Mouse (Mus musculus) embryonic fibroblast, embryonic 13.5 days (primary cell): ENCODE results near the gene Nrp2. TPM values are rescaled to one million over a fixed set of nuclear protein-coding genes. Genes with fewer than 3 reads are reported as not detected.

Experiments used
- H3K27ac ChIP-seq: 2 replicates; pipeline ENCODE4 v1.5.1; 2012; ENCODE audit warnings: low read length, control low read depth, inconsistent platforms; ENCODE audit not compliant: insufficient read depth
- H3K4me1 ChIP-seq: 2 replicates; pipeline ENCODE4 v1.6.1; 2011; ENCODE audit warnings: low read length; ENCODE audit not compliant: control insufficient read depth, insufficient read depth
- H3K4me3 ChIP-seq: 2 replicates; pipeline ENCODE4 v1.5.1; 2011; ENCODE audit warnings: mild to moderate bottlenecking, control low read depth, low read length; ENCODE audit not compliant: insufficient read depth
- CTCF ChIP-seq: IDR thresholded peaks from 2 replicates; pipeline ENCODE4 v1.5.1; 2011; ENCODE audit warnings: mild to moderate bottlenecking, control low read depth, low read length, moderate library complexity, borderline replicate concordance; ENCODE audit not compliant: insufficient read depth
- POLR2A ChIP-seq: IDR thresholded peaks from 2 replicates; pipeline ENCODE4 v1.6.1; 2011; ENCODE audit warnings: low read depth, mild to moderate bottlenecking, control low read depth, low read length, moderate library complexity
- polyA plus RNA-seq: library from polyadenylated mRNA; stranded (reverse); fragments of >200 nt; gene quantifications from 2 replicates; pipeline ENCODE4 v1.2.4, GENCODE M21; 2011; ENCODE audit warnings: low read depth; ENCODE audit not compliant: missing spikeins, insufficient read length

The Nrp2 gene
- polyA plus RNA-seq, 1 experiment = 74.9 TPM

DNA sequence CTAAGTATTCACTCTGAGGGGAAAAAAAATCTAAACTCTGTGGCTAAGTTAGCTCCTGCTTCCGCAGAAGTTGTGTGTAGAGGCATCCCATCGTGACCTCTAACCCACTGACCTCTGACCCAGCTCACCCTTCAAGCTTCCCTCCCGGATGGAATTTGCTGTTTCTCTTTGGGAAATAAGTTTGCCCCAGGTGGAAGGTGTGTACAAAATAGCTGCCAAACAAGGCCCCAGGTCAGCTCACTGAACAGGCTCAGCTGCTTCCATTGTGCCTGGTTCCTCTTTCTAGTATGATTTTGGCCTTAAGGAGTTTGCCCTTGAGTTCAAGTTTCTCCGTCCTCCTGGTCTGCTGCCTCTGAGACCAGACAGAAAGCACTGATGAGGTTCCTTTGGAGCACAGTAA is 12.6 kb downstream of the Nrp2 start:
- Histone ChIP-seq H3K27ac (no peak overlapping the region), H3K4me1 (peaks cover 28% of the 10 kb centered on the region), H3K4me3 (no peak overlapping the region)
- TF ChIP-seq CTCF = no peak

DNA sequence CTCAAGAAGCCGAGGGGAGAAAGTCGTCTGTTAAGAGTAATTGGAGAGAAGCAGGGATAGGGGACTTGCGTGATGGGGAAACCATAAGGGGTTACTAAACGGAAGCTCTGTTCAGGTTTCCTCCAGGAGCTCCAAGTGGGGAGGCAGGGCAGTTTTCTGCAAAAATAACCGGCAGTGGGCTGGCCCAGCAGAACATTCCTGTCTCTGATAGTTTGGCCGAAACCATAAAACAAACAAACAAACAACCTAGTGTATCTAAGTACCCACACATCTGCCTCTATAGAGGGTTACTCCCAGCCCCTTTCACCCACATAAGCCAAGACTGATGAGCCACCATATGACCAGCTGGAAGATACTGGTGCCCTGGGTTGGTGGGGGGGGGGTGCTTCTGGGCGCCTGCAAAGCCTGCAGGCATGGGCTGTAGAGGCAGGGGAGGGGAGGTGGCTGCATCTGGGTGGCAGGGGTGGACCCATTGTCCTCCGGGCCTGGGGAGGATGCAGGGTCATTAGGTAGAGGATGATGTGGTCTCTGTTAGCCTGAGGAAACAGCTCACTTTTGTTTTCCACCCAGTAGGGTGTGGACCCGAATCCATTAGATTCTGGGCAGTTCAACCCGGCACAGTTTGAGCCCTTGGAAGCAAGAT is 13.9 kb downstream of the Nrp2 start:
- no peak overlapping the region for H3K4me3 ChIP-seq
- peaks cover 35% of the 10 kb centered on the region for H3K4me1 ChIP-seq
- no peak overlapping the region for H3K27ac ChIP-seq
- TF ChIP-seq POLR2A (no peak), CTCF (no peak)

DNA sequence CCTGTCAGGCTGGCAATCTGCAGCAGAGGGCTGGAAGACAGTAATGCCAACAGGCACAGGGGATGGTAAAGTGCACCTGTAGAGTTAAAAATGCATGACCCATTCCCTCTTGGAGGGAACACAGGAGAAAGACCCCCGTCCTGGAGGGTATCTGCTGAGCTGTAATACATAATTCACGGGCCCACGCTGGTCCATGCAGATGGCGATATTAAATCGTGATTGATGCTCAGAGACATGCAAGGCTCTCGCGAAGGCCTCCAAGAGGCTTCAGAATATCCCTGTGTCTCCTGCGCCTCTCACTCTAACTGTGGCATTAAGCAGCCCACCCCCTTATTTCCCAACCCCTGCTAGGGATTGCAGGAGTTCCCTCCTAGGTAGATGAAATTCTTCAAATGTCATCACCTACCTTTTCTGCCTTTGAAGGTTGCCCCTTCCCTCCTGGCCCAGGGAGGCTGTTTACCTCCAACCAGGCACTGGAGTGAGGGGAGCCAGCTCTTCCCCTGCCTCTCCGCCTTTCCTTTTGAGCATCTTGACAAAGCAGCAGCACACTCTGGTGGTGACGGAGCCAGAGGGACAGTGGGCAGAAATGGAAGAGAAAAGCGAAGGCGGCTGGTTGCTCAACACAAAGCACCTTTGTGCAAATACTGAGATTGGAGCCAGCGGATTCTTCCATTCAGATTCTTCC is 14.6 kb downstream of the Nrp2 start:
- peaks cover 35% of the 10 kb centered on the region for H3K4me1 ChIP-seq
- H3K27ac ChIP-seq = no peak overlapping the region
- TF ChIP-seq POLR2A (no peak), CTCF (peak; percentile 62; the same call in 1 of the 2 replicates)
- H3K4me3 ChIP-seq = no peak overlapping the region

DNA sequence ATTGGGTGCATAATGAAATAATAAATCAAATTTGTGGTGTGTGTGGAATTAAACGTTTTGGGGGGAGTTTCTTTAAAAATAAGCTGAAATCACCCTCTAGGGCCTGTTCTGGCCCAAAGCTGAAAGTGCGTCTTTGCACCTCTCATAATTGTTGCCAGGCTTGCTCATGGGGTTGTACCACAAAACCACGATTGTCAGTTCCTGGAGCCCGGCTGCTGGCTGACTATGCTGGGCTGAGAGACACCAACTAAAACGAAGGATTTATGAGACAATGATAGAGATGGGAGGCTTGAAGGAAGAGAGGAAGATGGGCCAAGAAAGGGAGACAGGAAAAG is 15.1 kb downstream of the Nrp2 start:
- H3K27ac ChIP-seq = peak overlapping the region; percentile 35
- no peak overlapping the region for H3K4me3 ChIP-seq
- H3K4me1 ChIP-seq = peaks cover 32% of the 10 kb centered on the region
- no peak for TF ChIP-seq POLR2A
- TF ChIP-seq CTCF = no peak

DNA sequence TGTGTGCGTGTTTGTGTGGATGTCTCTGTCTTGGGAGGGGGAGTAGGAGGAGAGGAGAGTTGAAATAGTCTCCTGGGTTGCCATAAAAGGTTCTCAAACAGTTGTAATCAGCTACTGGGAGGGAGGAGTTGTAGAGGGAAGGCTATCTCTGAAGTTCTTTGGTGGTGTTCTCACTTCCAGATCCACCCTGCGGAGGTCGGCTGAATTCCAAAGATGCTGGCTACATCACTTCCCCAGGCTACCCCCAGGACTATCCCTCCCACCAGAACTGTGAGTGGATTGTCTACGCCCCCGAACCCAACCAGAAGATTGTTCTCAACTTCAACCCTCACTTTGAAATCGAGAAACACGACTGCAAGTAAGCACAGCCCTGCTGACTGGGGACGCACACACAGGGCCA is 15.7 kb downstream of the Nrp2 start:
- TF ChIP-seq CTCF (no peak), POLR2A (no peak)
- Histone ChIP-seq H3K4me1 (peaks cover 28% of the 10 kb centered on the region), H3K27ac (peak overlapping the region; percentile 35), H3K4me3 (no peak overlapping the region)

DNA sequence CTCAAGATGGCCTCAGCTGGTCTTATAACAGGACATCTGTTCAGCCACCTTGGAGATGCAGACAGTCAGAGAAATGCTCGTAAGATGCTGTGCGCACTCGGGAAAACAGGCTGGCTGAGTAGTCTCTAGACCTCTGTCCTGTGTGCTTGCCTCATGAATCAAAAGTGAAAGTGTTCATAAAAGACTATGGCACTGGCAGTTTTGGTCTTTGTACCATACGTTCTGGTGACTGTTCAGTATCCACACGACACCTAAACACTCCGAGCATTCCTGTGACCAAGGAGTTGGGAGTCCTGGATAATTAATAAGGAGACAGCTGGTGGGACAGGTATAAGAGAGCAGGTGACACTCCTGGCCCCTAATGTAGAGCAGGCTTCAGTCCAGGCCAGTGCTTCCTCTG is 16.7 kb downstream of the Nrp2 start:
- Histone ChIP-seq H3K4me1 (peaks cover 28% of the 10 kb centered on the region), H3K4me3 (no peak overlapping the region), H3K27ac (peak overlapping the region; percentile 36)
- TF ChIP-seq CTCF (no peak), POLR2A (no peak)

DNA sequence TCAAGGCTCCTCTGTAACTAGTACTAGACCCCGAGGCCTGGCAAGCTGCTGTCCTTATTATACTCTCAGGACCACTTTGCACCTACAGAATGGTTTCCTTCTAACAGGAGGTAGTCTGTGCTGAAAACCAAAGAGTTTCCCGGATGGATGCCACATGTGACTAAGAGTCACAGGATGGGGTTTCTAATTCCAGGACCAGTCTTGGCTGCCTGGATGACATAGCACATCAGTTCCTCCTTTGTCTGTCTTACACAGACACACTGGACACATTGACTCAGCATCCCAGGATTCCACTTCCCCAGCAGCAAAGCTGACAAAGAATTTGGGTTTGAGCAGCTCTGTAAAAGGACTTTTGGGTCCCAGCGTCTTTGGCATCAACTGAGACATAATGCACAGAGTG is 17.1 kb downstream of the Nrp2 start:
- H3K4me1 ChIP-seq = peaks cover 26% of the 10 kb centered on the region
- H3K4me3 ChIP-seq = no peak overlapping the region
- TF ChIP-seq CTCF (no peak), POLR2A (no peak)
- peak overlapping the region; percentile 36 for H3K27ac ChIP-seq

DNA sequence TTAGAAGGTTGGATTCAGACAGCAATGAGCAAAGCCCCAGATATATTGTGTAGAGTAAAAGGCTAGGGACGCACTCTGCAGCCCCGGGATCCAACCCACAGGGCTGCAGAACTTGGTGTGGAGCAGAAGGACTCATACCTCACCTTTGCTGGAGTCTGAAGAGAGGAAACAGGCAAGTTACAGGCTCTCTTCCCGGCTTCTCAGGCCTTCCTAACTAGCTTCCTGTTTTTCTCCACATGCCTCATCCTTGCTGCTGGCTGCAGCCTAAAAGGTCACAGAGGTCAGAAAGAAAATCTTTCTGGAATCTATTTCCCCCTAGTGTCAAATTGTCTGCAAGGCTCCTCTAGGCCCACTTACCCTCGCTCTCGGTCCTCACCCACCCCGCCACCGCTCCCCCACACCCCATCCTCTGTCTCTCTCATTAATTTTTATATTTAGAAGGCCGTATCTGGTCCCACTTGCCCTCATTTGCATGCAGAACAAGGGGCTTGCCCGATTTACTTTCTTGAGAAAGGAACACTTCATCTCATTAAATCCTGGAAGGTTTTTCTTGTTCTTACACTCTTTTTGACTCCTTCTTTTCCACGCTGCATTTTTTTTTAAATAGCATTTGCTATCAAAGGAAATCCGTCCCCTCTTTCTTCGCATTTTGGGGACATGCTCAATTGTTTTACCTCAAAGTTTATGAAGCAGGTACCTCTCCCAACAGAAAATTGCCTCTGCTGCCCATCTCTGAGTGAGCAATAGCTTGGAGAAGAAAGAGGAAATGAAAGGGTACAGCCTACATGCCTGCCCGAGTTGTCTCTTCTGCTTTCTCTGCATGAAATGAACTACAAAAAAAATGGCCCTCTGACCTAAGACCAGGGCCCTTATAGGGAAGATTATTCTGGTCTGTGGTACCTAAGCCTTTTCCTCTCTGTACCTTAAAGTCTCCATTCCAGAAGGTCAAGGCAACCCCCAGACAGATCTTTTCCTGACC is 17.9 kb downstream of the Nrp2 start:
- peaks cover 26% of the 10 kb centered on the region for H3K4me1 ChIP-seq
- peak overlapping the region; percentile 85 for H3K27ac ChIP-seq
- no peak for TF ChIP-seq CTCF
- no peak for TF ChIP-seq POLR2A
- no peak overlapping the region for H3K4me3 ChIP-seq

DNA sequence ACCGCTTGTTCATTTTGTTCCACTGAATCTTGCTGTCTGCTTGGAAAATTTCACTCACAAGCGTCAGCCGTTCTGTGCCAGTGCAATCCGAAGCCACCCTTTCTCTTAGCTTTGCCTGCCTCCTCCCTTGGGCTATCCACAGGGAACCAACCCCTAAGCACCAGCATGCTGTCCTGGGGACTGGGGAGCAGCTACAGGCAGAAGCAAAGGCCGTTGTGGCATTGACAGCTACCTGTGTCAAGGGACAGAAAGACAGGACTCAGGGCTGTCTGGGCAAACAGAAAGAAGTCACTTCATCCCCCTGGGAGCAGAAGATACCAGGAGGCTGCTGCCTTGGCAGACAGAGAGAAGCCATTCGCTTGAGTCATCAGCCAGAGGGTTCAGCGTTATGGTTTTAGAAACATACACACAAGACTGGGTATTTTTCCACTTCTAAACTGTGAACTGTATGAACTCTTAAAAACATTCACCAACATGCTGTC is 18.7 kb downstream of the Nrp2 start:
- no peak overlapping the region for H3K4me3 ChIP-seq
- no peak for TF ChIP-seq CTCF
- no peak for TF ChIP-seq POLR2A
- peak overlapping the region; percentile 85 for H3K27ac ChIP-seq
- peaks cover 26% of the 10 kb centered on the region for H3K4me1 ChIP-seq

DNA sequence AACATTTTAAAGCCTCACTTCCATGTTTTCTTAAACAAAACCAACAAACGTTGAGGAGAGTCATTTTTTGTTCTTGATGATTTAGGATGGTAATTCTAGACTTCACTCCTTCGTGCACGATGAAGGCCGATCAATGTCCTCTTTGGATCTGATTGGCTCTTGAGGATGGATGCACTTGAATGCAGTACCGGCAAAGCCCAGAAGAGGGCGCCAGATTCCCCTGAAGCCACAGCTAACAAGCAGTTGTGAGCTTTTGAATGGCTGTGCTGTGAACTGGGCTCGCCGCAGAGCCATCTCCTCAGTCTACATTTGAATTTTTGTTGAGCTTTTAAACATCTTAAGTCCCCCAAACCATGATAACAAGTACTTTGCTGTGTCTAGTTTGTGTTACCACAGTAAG is 19.4 kb downstream of the Nrp2 start:
- no peak for TF ChIP-seq POLR2A
- TF ChIP-seq CTCF = 0 out of 2 replicates have a peak, but pooled peaks have one; percentile 19
- Histone ChIP-seq H3K4me3 (no peak overlapping the region), H3K27ac (peak overlapping the region; percentile 85), H3K4me1 (peaks cover 26% of the 10 kb centered on the region)
